Mouse (Mus musculus) heart, adult 2 months (tissue): ENCODE data around the gene Ptpre.

Experiments
- CTCF ChIP-seq: fragments of 200-600 bp; IDR thresholded peaks from 2 replicates; pipeline ENCODE4 v1.8.1; 2022; ENCODE audit warnings: antibody characterized with exemption, mild to moderate bottlenecking, moderate library complexity
- POLR2A ChIP-seq: fragments of 200-500 bp; IDR thresholded peaks from 2 replicates; pipeline ENCODE4 v1.6.1; 2011; ENCODE audit warnings: mild to moderate bottlenecking, low read depth, low read length, control low read depth; ENCODE audit not compliant: insufficient read depth

DNA sequence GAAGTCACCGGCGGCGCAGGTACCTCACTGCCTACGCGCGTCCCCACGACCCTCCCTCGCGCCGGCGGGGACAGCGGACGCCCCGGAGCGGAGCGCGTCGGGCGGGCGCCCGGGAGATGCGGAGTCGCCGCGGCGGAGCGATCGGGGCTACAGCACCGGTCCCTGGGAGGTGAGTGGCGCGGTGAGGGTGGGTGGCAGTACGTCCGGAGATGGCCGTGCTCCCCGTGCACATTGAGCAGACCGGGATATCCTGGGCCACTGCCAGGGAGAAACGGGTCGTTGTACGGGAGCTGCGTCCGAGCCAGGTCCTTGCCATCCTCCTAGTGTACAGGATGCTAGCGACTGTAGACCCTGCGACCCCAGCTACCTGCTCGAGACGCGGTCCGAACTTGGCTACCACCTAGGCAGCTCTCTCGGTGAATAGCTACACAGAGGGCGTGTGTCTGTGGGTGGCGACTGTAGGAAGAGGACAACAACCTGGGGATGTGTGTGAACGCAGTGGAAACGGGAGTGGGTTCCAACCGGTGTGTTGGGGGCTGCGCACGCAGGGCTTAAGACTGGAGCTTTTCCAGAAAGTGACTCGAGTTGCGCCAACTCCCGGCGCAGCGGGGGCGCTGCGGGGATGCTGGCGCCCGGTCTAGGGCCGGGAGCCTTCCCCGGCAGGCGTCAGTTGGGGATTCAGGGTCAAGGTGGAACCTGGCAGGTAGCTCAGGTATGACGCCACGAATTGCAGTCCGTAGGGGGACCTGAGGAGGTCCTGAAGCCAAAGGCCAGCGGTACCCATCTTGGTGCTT, 864 bp downstream of the Ptpre start:
- TF ChIP-seq POLR2A, result no peak
- no peak for TF ChIP-seq CTCF
